Mouse (Mus musculus): ENCODE data around the gene Metap2. TPM values are rescaled to one million over a fixed set of nuclear protein-coding genes. Genes with fewer than 3 reads are reported as not detected.
"Not testable (repeated sequence)": the region's sequence is repeated elsewhere in the genome, so short reads cannot be mapped to it uniquely, and the experiment has no call there.

Metap2 gene
- polyA plus RNA-seq, 1 experiment from 2014 or later, result 192 TPM

- no peaks in the 10 kb centered on the region for H3K4me1 ChIP-seq (replicated peaks; ENCODE audit: control insufficient read depth, insufficient read depth, low read length)
- no peak overlapping the region for H3K4me3 ChIP-seq (ENCODE audit: low read length)
- no peaks in the 10 kb centered on the region for H3K36me3 ChIP-seq (ENCODE audit: control insufficient read depth, insufficient read depth, low read length)
- WGBS, result 93% methylated on average over 13 of the region's 13 CpGs
- H3K9ac ChIP-seq (ENCODE audit: low read length), result no peak overlapping the region
- no peak overlapping the region for H3K4me2 ChIP-seq (ENCODE audit: low read depth, low read length)
- H3K27ac ChIP-seq (ENCODE audit: low read length), result no peak overlapping the region
- H3K9me3 ChIP-seq (ENCODE audit: control insufficient read depth, low read length), result no peaks in the 10 kb centered on the region
- H3K27me3 ChIP-seq (ENCODE audit: control insufficient read depth, insufficient read depth, low read depth, low read length), result no peaks in the 10 kb centered on the region
- no peak for ATAC-seq (ENCODE audit: low read depth)
Measured at GRCm38 (mm10) chr10:93846706-93847105, 50.2 kb downstream of the Metap2 start.

- H3K27me3 ChIP-seq (ENCODE audit: control insufficient read depth, insufficient read depth, low read depth, low read length), result peaks cover 33% of the 10 kb centered on the region
- 81% methylated on average over 7 of the region's 7 CpGs for WGBS
- not testable (repeated sequence) for H3K4me3 ChIP-seq (ENCODE audit: low read length); H3K9ac ChIP-seq (ENCODE audit: low read length); H3K36me3 ChIP-seq (ENCODE audit: control insufficient read depth, insufficient read depth, low read length); H3K4me1 ChIP-seq (replicated peaks; ENCODE audit: control insufficient read depth, insufficient read depth, low read length); H3K4me2 ChIP-seq (ENCODE audit: low read depth, low read length); H3K9me3 ChIP-seq (ENCODE audit: control insufficient read depth, low read length); H3K27ac ChIP-seq (ENCODE audit: low read length); ATAC-seq (ENCODE audit: low read depth)
Measured at GRCm38 (mm10) chr10:93835115-93835514, 61.8 kb downstream of the Metap2 start.

- H3K27ac ChIP-seq (ENCODE audit: low read length), result no peak overlapping the region
- H3K4me2 ChIP-seq (ENCODE audit: low read depth, low read length), result peak overlapping the region; percentile 100
- H3K4me3 ChIP-seq (ENCODE audit: low read length), result peak overlapping the region; percentile 75
- peaks cover 40% of the 10 kb centered on the region for H3K27me3 ChIP-seq (ENCODE audit: control insufficient read depth, insufficient read depth, low read depth, low read length)
- peaks cover 8% of the 10 kb centered on the region for H3K4me1 ChIP-seq (replicated peaks; ENCODE audit: control insufficient read depth, insufficient read depth, low read length)
- H3K9ac ChIP-seq (ENCODE audit: low read length), result peak overlapping the region; percentile 55
- H3K9me3 ChIP-seq (ENCODE audit: control insufficient read depth, low read length), result no peaks in the 10 kb centered on the region
- ATAC-seq (ENCODE audit: low read depth), result no peak
- 3% methylated on average over 13 of the region's 13 CpGs for WGBS
- no peaks in the 10 kb centered on the region for H3K36me3 ChIP-seq (ENCODE audit: control insufficient read depth, insufficient read depth, low read length)
Measured at GRCm38 (mm10) chr10:93834394-93834745, 62.5 kb downstream of the Metap2 start.

- Histone ChIP-seq H3K9me3 (ENCODE audit: control insufficient read depth, low read length) (no peaks in the 10 kb centered on the region), H3K27ac (ENCODE audit: low read length) (no peak overlapping the region), H3K4me3 (ENCODE audit: low read length) (peak overlapping the region; percentile 75), H3K27me3 (ENCODE audit: control insufficient read depth, insufficient read depth, low read depth, low read length) (peaks cover 40% of the 10 kb centered on the region), H3K36me3 (ENCODE audit: control insufficient read depth, insufficient read depth, low read length) (no peaks in the 10 kb centered on the region), H3K4me1 (replicated peaks; ENCODE audit: control insufficient read depth, insufficient read depth, low read length) (peaks cover 8% of the 10 kb centered on the region), H3K4me2 (ENCODE audit: low read depth, low read length) (peak overlapping the region; percentile 100), H3K9ac (ENCODE audit: low read length) (peak overlapping the region; percentile 55)
- ATAC-seq (ENCODE audit: low read depth), result peak; percentile 95
- WGBS, result 1% methylated on average over 74 of the region's 75 CpGs
Measured at GRCm38 (mm10) chr10:93833699-93834393, 63.0 kb downstream of the Metap2 start.

GRCm38 (mm10) chr10:93833370-93833698, 63.6 kb downstream of the Metap2 start:
- H3K9ac ChIP-seq (ENCODE audit: low read length), result peak overlapping the region; percentile 55

GRCm38 (mm10) chr10:93832811-93833210, 64.1 kb downstream of the Metap2 start:
- peaks cover 8% of the 10 kb centered on the region for H3K4me1 ChIP-seq (replicated peaks; ENCODE audit: control insufficient read depth, insufficient read depth, low read length)
- 34% methylated on average over 9 of the region's 9 CpGs for WGBS
- no peak overlapping the region for H3K4me2 ChIP-seq (ENCODE audit: low read depth, low read length)
- H3K27me3 ChIP-seq (ENCODE audit: control insufficient read depth, insufficient read depth, low read depth, low read length), result peaks cover 40% of the 10 kb centered on the region
- no peak for ATAC-seq (ENCODE audit: low read depth)
- H3K4me3 ChIP-seq (ENCODE audit: low read length), result no peak overlapping the region
- H3K27ac ChIP-seq (ENCODE audit: low read length), result no peak overlapping the region
- no peaks in the 10 kb centered on the region for H3K36me3 ChIP-seq (ENCODE audit: control insufficient read depth, insufficient read depth, low read length)
- H3K9me3 ChIP-seq (ENCODE audit: control insufficient read depth, low read length), result no peaks in the 10 kb centered on the region
- H3K9ac ChIP-seq (ENCODE audit: low read length), result no peak overlapping the region

More at GRCm38 (mm10) chr10:93833370-93833698, 63.6 kb downstream of the Metap2 start:
- H3K27ac ChIP-seq (ENCODE audit: low read length), result no peak overlapping the region
- H3K27me3 ChIP-seq (ENCODE audit: control insufficient read depth, insufficient read depth, low read depth, low read length), result peaks cover 40% of the 10 kb centered on the region
- ATAC-seq (ENCODE audit: low read depth), result no peak; the same call in 1 of the 2 replicates
- H3K4me3 ChIP-seq (ENCODE audit: low read length), result peak overlapping the region; percentile 75
- 1% methylated on average over 16 of the region's 16 CpGs for WGBS
- H3K4me1 ChIP-seq (replicated peaks; ENCODE audit: control insufficient read depth, insufficient read depth, low read length), result peaks cover 8% of the 10 kb centered on the region
- H3K4me2 ChIP-seq (ENCODE audit: low read depth, low read length), result peak overlapping the region; percentile 100
- H3K9me3 ChIP-seq (ENCODE audit: control insufficient read depth, low read length), result no peaks in the 10 kb centered on the region
- no peaks in the 10 kb centered on the region for H3K36me3 ChIP-seq (ENCODE audit: control insufficient read depth, insufficient read depth, low read length)

GRCm38 (mm10) chr10:93831730-93832574, 64.9 kb downstream of the Metap2 start:
- H3K27me3 ChIP-seq (ENCODE audit: control insufficient read depth, insufficient read depth, low read depth, low read length), result peaks cover 40% of the 10 kb centered on the region
- WGBS, result 6% methylated on average over 18 of the region's 18 CpGs

GRCm38 (mm10) chr10:93830931-93831729, 65.8 kb downstream of the Metap2 start, which contains the start of gene Usp44:
Gene Usp44 (plus strand): TSS chr10:93831555.
- no peaks in the 10 kb centered on the region for H3K9me3 ChIP-seq (ENCODE audit: control insufficient read depth, low read length)
- H3K27ac ChIP-seq (ENCODE audit: low read length), result no peak within 1 kb of the TSS
- WGBS, result 14% methylated on average over 22 of the region's 22 CpGs
- H3K4me3 ChIP-seq (ENCODE audit: low read length), result peak within 1 kb of the TSS; percentile 21
- H3K27me3 ChIP-seq (ENCODE audit: control insufficient read depth, insufficient read depth, low read depth, low read length), result peaks cover 40% of the 10 kb centered on the region
- H3K36me3 ChIP-seq (ENCODE audit: control insufficient read depth, insufficient read depth, low read length), result no peaks in the 10 kb centered on the region
- peaks cover 8% of the 10 kb centered on the region for H3K4me1 ChIP-seq (replicated peaks; ENCODE audit: control insufficient read depth, insufficient read depth, low read length)
- peak within 1 kb of the TSS; percentile 38 for H3K4me2 ChIP-seq (ENCODE audit: low read depth, low read length)
- ATAC-seq (ENCODE audit: low read depth), result no peak
- H3K9ac ChIP-seq (ENCODE audit: low read length), result no peak within 1 kb of the TSS

More at GRCm38 (mm10) chr10:93831730-93832574, 64.9 kb downstream of the Metap2 start:
- H3K36me3 ChIP-seq (ENCODE audit: control insufficient read depth, insufficient read depth, low read length), result no peaks in the 10 kb centered on the region
- no peak overlapping the region for H3K9ac ChIP-seq (ENCODE audit: low read length)
- H3K4me2 ChIP-seq (ENCODE audit: low read depth, low read length), result peak overlapping the region; percentile 38
- H3K4me1 ChIP-seq (replicated peaks; ENCODE audit: control insufficient read depth, insufficient read depth, low read length), result peaks cover 8% of the 10 kb centered on the region
- no peaks in the 10 kb centered on the region for H3K9me3 ChIP-seq (ENCODE audit: control insufficient read depth, low read length)
- no peak for ATAC-seq (ENCODE audit: low read depth)
- H3K27ac ChIP-seq (ENCODE audit: low read length), result no peak overlapping the region
- H3K4me3 ChIP-seq (ENCODE audit: low read length), result peak overlapping the region; percentile 21

Data from lung, embryonic 16.5 days (tissue).